Mouse (Mus musculus) ES-Bruce4 (cell line): ENCODE measurements around the gene BC049352. TPM values are rescaled to one million over a fixed set of nuclear protein-coding genes. Genes with fewer than 3 reads are reported as not detected.

Experiments used
- H3K27ac ChIP-seq: 2 replicates; pipeline ENCODE4 v1.5.1; 2012; ENCODE audit warnings: low read length, inconsistent platforms; ENCODE audit not compliant: insufficient read depth
- H3K27me3 ChIP-seq: 2 replicates; pipeline ENCODE4 v1.6.1; 2012; ENCODE audit warnings: mild to moderate bottlenecking, low read length, inconsistent platforms; ENCODE audit not compliant: control insufficient read depth, poor library complexity, insufficient read depth, severe bottlenecking
- H3K36me3 ChIP-seq: 2 replicates; pipeline ENCODE4 v1.6.1; 2012; ENCODE audit warnings: inconsistent platforms, mild to moderate bottlenecking, low read length, moderate library complexity; ENCODE audit not compliant: control insufficient read depth, poor library complexity, insufficient read depth, severe bottlenecking
- H3K4me1 ChIP-seq: one replicate; pipeline ENCODE4 v1.8.1; 2011; ENCODE audit warnings: low read length; ENCODE audit not compliant: control insufficient read depth, insufficient read depth
- H3K4me3 ChIP-seq: 2 replicates; pipeline ENCODE4 v1.5.1; 2011; ENCODE audit warnings: low read depth, mild to moderate bottlenecking, low read length
- H3K9ac ChIP-seq: 2 replicates; pipeline ENCODE4 v1.6.1; 2012; ENCODE audit warnings: low read depth, mild to moderate bottlenecking, inconsistent platforms; ENCODE audit not compliant: poor library complexity, severe bottlenecking
- H3K9me3 ChIP-seq: replicated peaks from 2 replicates; pipeline ENCODE4 v1.6.1; 2012; ENCODE audit warnings: mild to moderate bottlenecking, low read length, inconsistent platforms; ENCODE audit not compliant: control insufficient read depth, poor library complexity, insufficient read depth, severe bottlenecking
- CTCF ChIP-seq: IDR thresholded peaks from one replicate; pipeline ENCODE4 v1.8.1; 2011; ENCODE audit warnings: low read depth, low read length
- EP300 ChIP-seq: IDR thresholded peaks from 2 replicates; pipeline ENCODE4 v1.6.1; 2011; ENCODE audit warnings: low read depth, low read length; ENCODE audit not compliant: insufficient read depth
- POLR2A ChIP-seq: IDR thresholded peaks from one replicate; pipeline ENCODE4 v1.8.1; 2011; ENCODE audit warnings: low read length; ENCODE audit not compliant: insufficient read depth
- polyA plus RNA-seq: library from polyadenylated mRNA; stranded (reverse); fragments of >200 nt; gene quantifications from 2 replicates; pipeline ENCODE4 v1.2.4, GENCODE M21; 2011; ENCODE audit warnings: low read depth; ENCODE audit not compliant: missing spikeins, insufficient read depth, insufficient read length

The BC049352 gene
- polyA plus RNA-seq, 1 experiment: not detected

GRCm38 (mm10) chr9:45196125-45196830 lies 14.5 kb downstream of the BC049352 start:
- H3K9ac ChIP-seq: no peak overlapping the region
- peaks cover 3% of the 10 kb centered on the region for H3K4me1 ChIP-seq
- no peaks in the 10 kb centered on the region for H3K27me3 ChIP-seq
- H3K4me3 ChIP-seq: no peak overlapping the region
- H3K36me3 ChIP-seq: no peaks in the 10 kb centered on the region
- H3K9me3 ChIP-seq: no peaks in the 10 kb centered on the region; the same call in 1 of the 2 replicates
- TF ChIP-seq EP300: no peak
- no peak overlapping the region for H3K27ac ChIP-seq

- H3K9me3 ChIP-seq: no peaks in the 10 kb centered on the region; the same call in 1 of the 2 replicates
- peaks cover 3% of the 10 kb centered on the region for H3K4me1 ChIP-seq
- H3K9ac ChIP-seq: no peak overlapping the region
- H3K27ac ChIP-seq: no peak overlapping the region
- H3K36me3 ChIP-seq: no peaks in the 10 kb centered on the region
- TF ChIP-seq EP300: no peak
- no peak for TF ChIP-seq POLR2A
- no peak for TF ChIP-seq CTCF
- H3K27me3 ChIP-seq: no peaks in the 10 kb centered on the region
- H3K4me3 ChIP-seq: no peak overlapping the region
Measured at GRCm38 (mm10) chr9:45197549-45197948, 15.7 kb downstream of the BC049352 start.

GRCm38 (mm10) chr9:45201319-45201947 lies 19.6 kb downstream of the BC049352 start:
- H3K9ac ChIP-seq: no peak overlapping the region
- no peaks in the 10 kb centered on the region for H3K27me3 ChIP-seq
- H3K9me3 ChIP-seq: no peaks in the 10 kb centered on the region

GRCm38 (mm10) chr9:45202021-45202798 lies 20.4 kb downstream of the BC049352 start:
- H3K9me3 ChIP-seq: no peaks in the 10 kb centered on the region
- H3K9ac ChIP-seq: no peak overlapping the region
- H3K27ac ChIP-seq: no peak overlapping the region
- no peaks in the 10 kb centered on the region for H3K36me3 ChIP-seq
- no peak for TF ChIP-seq POLR2A
- TF ChIP-seq EP300: no peak
- no peak for TF ChIP-seq CTCF
- peaks cover 1% of the 10 kb centered on the region for H3K4me1 ChIP-seq
- H3K27me3 ChIP-seq: no peaks in the 10 kb centered on the region
- no peak overlapping the region for H3K4me3 ChIP-seq

More at GRCm38 (mm10) chr9:45201319-45201947, 19.6 kb downstream of the BC049352 start:
- Histone ChIP-seq H3K36me3 (no peaks in the 10 kb centered on the region), H3K4me1 (peaks cover 3% of the 10 kb centered on the region), H3K27ac (no peak overlapping the region), H3K4me3 (no peak overlapping the region)
- no peak for TF ChIP-seq CTCF
- no peak for TF ChIP-seq POLR2A
- TF ChIP-seq EP300: no peak

- Histone ChIP-seq H3K9me3 (no peaks in the 10 kb centered on the region), H3K4me3 (no peak within 1 kb of the TSS), H3K4me1 (no peaks in the 10 kb centered on the region), H3K27ac (no peak within 1 kb of the TSS), H3K27me3 (no peaks in the 10 kb centered on the region), H3K9ac (no peak within 1 kb of the TSS), H3K36me3 (no peaks in the 10 kb centered on the region)
- TF ChIP-seq POLR2A (no peak), EP300 (no peak), CTCF (no peak)
Measured at GRCm38 (mm10) chr9:45203797-45204410, 22.1 kb downstream of the BC049352 start, which contains the start of gene Tmprss4. Tmprss4 (minus strand) TSS chr9:45204092.

GRCm38 (mm10) chr9:45205143-45205542 lies 23.3 kb downstream of the BC049352 start:
- H3K27ac ChIP-seq: no peak overlapping the region
- no peak overlapping the region for H3K9ac ChIP-seq
- H3K4me3 ChIP-seq: no peak overlapping the region
- no peaks in the 10 kb centered on the region for H3K36me3 ChIP-seq
- no peaks in the 10 kb centered on the region for H3K4me1 ChIP-seq
- TF ChIP-seq CTCF: no peak
- H3K9me3 ChIP-seq: no peaks in the 10 kb centered on the region
- no peaks in the 10 kb centered on the region for H3K27me3 ChIP-seq
